Mouse (Mus musculus): ENCODE data around the gene Ccdc171. TPM values are rescaled to one million over a fixed set of nuclear protein-coding genes. Genes with fewer than 3 reads are reported as not detected.

Gene Ccdc171
- polyA plus RNA-seq, 1 experiment from 2014 or later: 1.4 TPM

- no peaks in the 10 kb centered on the region for H3K4me1 ChIP-seq (replicated peaks; ENCODE audit: control insufficient read depth, insufficient read depth)
- no peaks in the 10 kb centered on the region for H3K36me3 ChIP-seq (ENCODE audit: control insufficient read depth, insufficient read depth, low read length)
- TF ChIP-seq EP300 (optimal IDR thresholded peaks at IDR 0.05) (no peak), CTCF (IDR thresholded peaks at IDR 0.05; ENCODE audit: low read depth) (no peak)
- DNase-seq (ENCODE audit: low spot score) (no peak), ATAC-seq (ENCODE audit: low FRiP score, low TSS enrichment) (no peak)
- no peaks in the 10 kb centered on the region for H3K27me3 ChIP-seq (ENCODE audit: control insufficient read depth, insufficient read depth, low read length)
- 57% methylated on average over 3 of the region's 3 CpGs for WGBS
- H3K4me3 ChIP-seq (ENCODE audit: low read depth, low read length): no peak overlapping the region
- no peak overlapping the region for H3K27ac ChIP-seq (replicated peaks)
- H3K4me2 ChIP-seq (replicated peaks; ENCODE audit: low read depth): no peak overlapping the region
- H3K9ac ChIP-seq (ENCODE audit: low read length): no peak overlapping the region
- H3K9me3 ChIP-seq (ENCODE audit: control insufficient read depth, low read length): no peaks in the 10 kb centered on the region
Measured at GRCm38 (mm10) chr4:83861706-83862105, 336.4 kb downstream of the Ccdc171 start.

GRCm38 (mm10) chr4:83862295-83862694, 336.9 kb downstream of the Ccdc171 start:
- Histone ChIP-seq H3K4me2 (replicated peaks; ENCODE audit: low read depth) (no peak overlapping the region), H3K9me3 (ENCODE audit: control insufficient read depth, low read length) (no peaks in the 10 kb centered on the region), H3K4me3 (ENCODE audit: low read depth, low read length) (no peak overlapping the region), H3K27me3 (ENCODE audit: control insufficient read depth, insufficient read depth, low read length) (no peaks in the 10 kb centered on the region), H3K4me1 (replicated peaks; ENCODE audit: control insufficient read depth, insufficient read depth) (no peaks in the 10 kb centered on the region), H3K36me3 (ENCODE audit: control insufficient read depth, insufficient read depth, low read length) (no peaks in the 10 kb centered on the region), H3K9ac (ENCODE audit: low read length) (no peak overlapping the region), H3K27ac (replicated peaks) (no peak overlapping the region)
- no peak for ATAC-seq (ENCODE audit: low FRiP score, low TSS enrichment)
- WGBS: 70% methylated on average over 7 of the region's 7 CpGs
- DNase-seq (ENCODE audit: low spot score): no peak
- TF ChIP-seq EP300 (optimal IDR thresholded peaks at IDR 0.05) (no peak), CTCF (IDR thresholded peaks at IDR 0.05; ENCODE audit: low read depth) (no peak)

GRCm38 (mm10) chr4:83876600-83876999, 351.3 kb downstream of the Ccdc171 start:
- Histone ChIP-seq H3K27me3 (ENCODE audit: control insufficient read depth, insufficient read depth, low read length) (no peaks in the 10 kb centered on the region), H3K4me2 (replicated peaks; ENCODE audit: low read depth) (no peak overlapping the region), H3K4me3 (ENCODE audit: low read depth, low read length) (no peak overlapping the region), H3K27ac (replicated peaks) (no peak overlapping the region), H3K9ac (ENCODE audit: low read length) (no peak overlapping the region), H3K36me3 (ENCODE audit: control insufficient read depth, insufficient read depth, low read length) (no peaks in the 10 kb centered on the region), H3K9me3 (ENCODE audit: control insufficient read depth, low read length) (no peaks in the 10 kb centered on the region), H3K4me1 (replicated peaks; ENCODE audit: control insufficient read depth, insufficient read depth) (no peaks in the 10 kb centered on the region)
- TF ChIP-seq EP300 (optimal IDR thresholded peaks at IDR 0.05) (no peak), CTCF (IDR thresholded peaks at IDR 0.05; ENCODE audit: low read depth) (peak; percentile 37; the same call in 1 of the 2 replicates)
- 54% methylated on average over 7 of the region's 7 CpGs for WGBS
- ATAC-seq (ENCODE audit: low FRiP score, low TSS enrichment): no peak
- DNase-seq (ENCODE audit: low spot score): no peak

GRCm38 (mm10) chr4:83878236-83878635, 352.9 kb downstream of the Ccdc171 start:
- Histone ChIP-seq H3K36me3 (ENCODE audit: control insufficient read depth, insufficient read depth, low read length) (no peaks in the 10 kb centered on the region), H3K4me3 (ENCODE audit: low read depth, low read length) (no peak overlapping the region), H3K9ac (ENCODE audit: low read length) (no peak overlapping the region), H3K4me1 (replicated peaks; ENCODE audit: control insufficient read depth, insufficient read depth) (no peaks in the 10 kb centered on the region), H3K27me3 (ENCODE audit: control insufficient read depth, insufficient read depth, low read length) (no peaks in the 10 kb centered on the region), H3K27ac (replicated peaks) (no peak overlapping the region), H3K9me3 (ENCODE audit: control insufficient read depth, low read length) (no peaks in the 10 kb centered on the region), H3K4me2 (replicated peaks; ENCODE audit: low read depth) (no peak overlapping the region)
- 64% methylated on average over 8 of the region's 8 CpGs for WGBS
- no peak for ATAC-seq (ENCODE audit: low FRiP score, low TSS enrichment)
- no peak for DNase-seq (ENCODE audit: low spot score)
- TF ChIP-seq CTCF (IDR thresholded peaks at IDR 0.05; ENCODE audit: low read depth): no peak
- TF ChIP-seq EP300 (optimal IDR thresholded peaks at IDR 0.05): no peak

- WGBS: 51% methylated on average over 13 of the region's 13 CpGs
Measured at GRCm38 (mm10) chr4:83888459-83889054, 363.2 kb downstream of the Ccdc171 start.

GRCm38 (mm10) chr4:83902081-83902645, 376.8 kb downstream of the Ccdc171 start:
- H3K4me3 ChIP-seq (ENCODE audit: low read depth, low read length): no peak overlapping the region
- ATAC-seq (ENCODE audit: low FRiP score, low TSS enrichment) (no peak), DNase-seq (ENCODE audit: low spot score) (no peak)
- no peak overlapping the region for H3K9ac ChIP-seq (ENCODE audit: low read length)
- H3K27ac ChIP-seq (replicated peaks): no peak overlapping the region
- H3K9me3 ChIP-seq (ENCODE audit: control insufficient read depth, low read length): no peaks in the 10 kb centered on the region
- no peak overlapping the region for H3K4me2 ChIP-seq (replicated peaks; ENCODE audit: low read depth)
- whole genome bisulfite sequencing: 80% methylated on average over 9 of the region's 9 CpGs
- no peaks in the 10 kb centered on the region for H3K4me1 ChIP-seq (replicated peaks; ENCODE audit: control insufficient read depth, insufficient read depth)
- H3K27me3 ChIP-seq (ENCODE audit: control insufficient read depth, insufficient read depth, low read length): no peaks in the 10 kb centered on the region
- TF ChIP-seq CTCF (IDR thresholded peaks at IDR 0.05; ENCODE audit: low read depth) (no peak), EP300 (optimal IDR thresholded peaks at IDR 0.05) (no peak)
- no peaks in the 10 kb centered on the region for H3K36me3 ChIP-seq (ENCODE audit: control insufficient read depth, insufficient read depth, low read length)

More at GRCm38 (mm10) chr4:83888459-83889054, 363.2 kb downstream of the Ccdc171 start:
- no peaks in the 10 kb centered on the region for H3K36me3 ChIP-seq (ENCODE audit: control insufficient read depth, insufficient read depth, low read length)
- H3K4me3 ChIP-seq (ENCODE audit: low read depth, low read length): no peak overlapping the region
- H3K27me3 ChIP-seq (ENCODE audit: control insufficient read depth, insufficient read depth, low read length): no peaks in the 10 kb centered on the region
- no peak for ATAC-seq (ENCODE audit: low FRiP score, low TSS enrichment)
- DNase-seq (ENCODE audit: low spot score): no peak
- no peak overlapping the region for H3K9ac ChIP-seq (ENCODE audit: low read length)
- no peak overlapping the region for H3K4me2 ChIP-seq (replicated peaks; ENCODE audit: low read depth)
- no peak overlapping the region for H3K27ac ChIP-seq (replicated peaks)
- H3K4me1 ChIP-seq (replicated peaks; ENCODE audit: control insufficient read depth, insufficient read depth): no peaks in the 10 kb centered on the region
- TF ChIP-seq CTCF (IDR thresholded peaks at IDR 0.05; ENCODE audit: low read depth): no peak
- no peak for TF ChIP-seq EP300 (optimal IDR thresholded peaks at IDR 0.05)
- no peaks in the 10 kb centered on the region for H3K9me3 ChIP-seq (ENCODE audit: control insufficient read depth, low read length)

Other genes with a start within 250 kb of the Ccdc171 start
- 14.0 and 15.7 TPM in 2 replicates for gene Ttc39b, start 201.3 kb upstream of the Ccdc171 start, polyA plus RNA-seq (2015; fragmentation: Nextera tagmentation; extraction: Ambion mirVana)
- gene Snapc3, start 107.8 kb upstream of the Ccdc171 start, polyA plus RNA-seq (2015; fragmentation: Nextera tagmentation; extraction: Ambion mirVana): 14.7 and 16.6 TPM in 2 replicates
- 31.1 and 36.5 TPM in 2 replicates for gene Psip1, start 39.1 kb upstream of the Ccdc171 start, polyA plus RNA-seq (2015; fragmentation: Nextera tagmentation; extraction: Ambion mirVana)